Mouse (Mus musculus) left cerebral cortex, adult 11 months (tissue): Measurements from ENCODE around the gene Npas4.
"Not testable (repeated sequence)": the region's sequence is repeated elsewhere in the genome, so short reads cannot be mapped to it uniquely, and the experiment has no call there.

Experiments
- DNase-seq: peaks from one replicate; pipeline ENCODE4 v3.0.0; 2022; ENCODE audit warnings: low spot score

The Npas4 gene

GRCm38 (mm10) chr19:4992904-4993303 lies 2.8 kb upstream of the Npas4 start:
- DNase-seq = peak; percentile 84

GRCm38 (mm10) chr19:4992371-4992770 lies 2.3 kb upstream of the Npas4 start:
- DNase-seq = no peak

- DNase-seq = no peak
Measured at GRCm38 (mm10) chr19:4990716-4991115, 600 bp upstream of the Npas4 start.

- peak; percentile 62 for DNase-seq
Measured at GRCm38 (mm10) chr19:4989434-4990255, 471 bp downstream of the Npas4 start.

- DNase-seq = no peak
Measured at GRCm38 (mm10) chr19:4989013-4989412, 1.1 kb downstream of the Npas4 start.

- DNase-seq = no peak
Measured at GRCm38 (mm10) chr19:4981767-4982166, 8.3 kb downstream of the Npas4 start.

GRCm38 (mm10) chr19:4968236-4968635 lies 21.9 kb downstream of the Npas4 start:
- DNase-seq = no peak

GRCm38 (mm10) chr19:4961928-4962601 lies 28.1 kb downstream of the Npas4 start, which contains the start of gene Mrpl11:
Gene Mrpl11, plus strand, starts transcription at chr19:4962147.
- DNase-seq = peak; percentile 91

- not testable (repeated sequence) for DNase-seq
Measured at GRCm38 (mm10) chr19:4948641-4949040, 41.5 kb downstream of the Npas4 start.

- no peak for DNase-seq
Measured at GRCm38 (mm10) chr19:4945540-4945939, 44.6 kb downstream of the Npas4 start.

GRCm38 (mm10) chr19:4943253-4943588 lies 46.9 kb downstream of the Npas4 start:
- no peak for DNase-seq

GRCm38 (mm10) chr19:4942551-4943252 lies 47.4 kb downstream of the Npas4 start, which contains the start of gene Peli3:
Gene Peli3, minus strand, starts transcription at chr19:4943127.
- DNase-seq = peak; percentile 72

- no peak for DNase-seq
Measured at GRCm38 (mm10) chr19:4937444-4938310, 52.4 kb downstream of the Npas4 start.

GRCm38 (mm10) chr19:4936896-4937295 lies 53.2 kb downstream of the Npas4 start:
- DNase-seq = no peak
